Mouse (Mus musculus): ENCODE measurements around the gene H2al1g. TPM values are rescaled to one million over a fixed set of nuclear protein-coding genes. Genes with fewer than 3 reads are reported as not detected.
"Not testable (repeated sequence)": the region's sequence is repeated elsewhere in the genome, so short reads cannot be mapped to it uniquely, and the experiment has no call there.

Gene H2al1g
- total and polyA plus RNA-seq, 2 experiments from 2014 or later, result not detected

GRCm38 (mm10) chrX:11308524-11308923 lies 9.5 kb upstream of the H2al1g start, which contains the start of gene H2al1d:
Gene H2al1d, plus strand, starts transcription at chrX:11308824.
- not testable (repeated sequence) for H3K27me3 ChIP-seq (ENCODE audit: insufficient read depth, low read length); ATAC-seq; H3K4me2 ChIP-seq (ENCODE audit: low read depth)

GRCm38 (mm10) chrX:11311634-11312033 lies 6.4 kb upstream of the H2al1g start, which contains the start of gene H2al1e:
Gene H2al1e, plus strand, starts transcription at chrX:11311934.
- ATAC-seq, result not testable (repeated sequence)

More at GRCm38 (mm10) chrX:11308524-11308923, 9.5 kb upstream of the H2al1g start, which contains the start of gene H2al1d:
- WGBS, result no CpG with 5 or more reads among the region's 6 CpGs
- not testable (repeated sequence) for DNase-seq; H3K4me3 ChIP-seq (ENCODE audit: low read depth, low read length); H3K9ac ChIP-seq; H3K4me1 ChIP-seq (ENCODE audit: insufficient read depth); H3K9me3 ChIP-seq (ENCODE audit: low read length); H3K36me3 ChIP-seq (ENCODE audit: insufficient read depth); H3K27ac ChIP-seq (ENCODE audit: low read depth, low read length)

DNA sequence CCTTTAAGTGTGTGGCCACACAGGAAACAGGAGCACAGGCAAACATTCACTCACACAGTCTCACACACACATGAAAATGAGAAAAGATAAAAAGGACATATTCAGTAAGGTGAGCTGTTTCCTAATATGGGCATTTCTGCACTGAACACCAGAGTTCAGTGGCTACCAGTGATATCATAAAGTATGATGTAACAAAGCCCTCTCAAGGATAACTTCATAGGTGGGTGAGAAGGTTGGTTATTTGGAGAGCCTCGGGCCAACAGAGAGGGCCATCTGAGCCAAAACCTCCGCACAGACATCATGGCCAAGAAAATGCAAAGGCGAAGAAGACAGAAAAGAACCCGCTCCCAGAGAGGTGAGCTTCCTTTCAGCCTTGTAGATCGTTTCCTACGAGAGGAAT lies 3.2 kb upstream of the H2al1g start, which contains the start of gene H2al1f:
TSS of gene H2al1f (plus strand) at position 301 of the 400 bp plus-strand sequence.
- H3K4me1 ChIP-seq (ENCODE audit: insufficient read depth); H3K9me3 ChIP-seq (ENCODE audit: low read length); ATAC-seq; H3K4me3 ChIP-seq (ENCODE audit: low read depth, low read length); H3K9ac ChIP-seq; H3K27me3 ChIP-seq (ENCODE audit: insufficient read depth, low read length); H3K4me2 ChIP-seq (ENCODE audit: low read depth); H3K36me3 ChIP-seq (ENCODE audit: insufficient read depth); DNase-seq; H3K27ac ChIP-seq (ENCODE audit: low read depth, low read length): not testable (repeated sequence)
- no CpG with 5 or more reads among the region's 6 CpGs for WGBS

More at GRCm38 (mm10) chrX:11311634-11312033, 6.4 kb upstream of the H2al1g start, which contains the start of gene H2al1e:
- not testable (repeated sequence) for H3K27me3 ChIP-seq (ENCODE audit: insufficient read depth, low read length); H3K27ac ChIP-seq (ENCODE audit: low read depth, low read length); H3K4me1 ChIP-seq (ENCODE audit: insufficient read depth); H3K9me3 ChIP-seq (ENCODE audit: low read length); DNase-seq; H3K36me3 ChIP-seq (ENCODE audit: insufficient read depth); H3K4me3 ChIP-seq (ENCODE audit: low read depth, low read length); H3K4me2 ChIP-seq (ENCODE audit: low read depth); H3K9ac ChIP-seq
- no CpG with 5 or more reads among the region's 3 CpGs for WGBS

DNA sequence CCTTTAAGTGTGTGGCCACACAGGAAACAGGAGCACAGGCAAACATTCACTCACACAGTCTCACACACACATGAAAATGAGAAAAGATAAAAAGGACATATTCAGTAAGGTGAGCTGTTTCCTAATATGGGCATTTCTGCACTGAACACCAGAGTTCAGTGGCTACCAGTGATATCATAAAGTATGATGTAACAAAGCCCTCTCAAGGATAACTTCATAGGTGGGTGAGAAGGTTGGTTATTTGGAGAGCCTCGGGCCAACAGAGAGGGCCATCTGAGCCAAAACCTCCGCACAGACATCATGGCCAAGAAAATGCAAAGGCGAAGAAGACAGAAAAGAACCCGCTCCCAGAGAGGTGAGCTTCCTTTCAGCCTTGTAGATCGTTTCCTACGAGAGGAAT lies 3.1 kb downstream of the H2al1g start, which contains the start of gene H2al1h:
TSS of gene H2al1h (plus strand) at position 301 of the 400 bp plus-strand sequence.
- not testable (repeated sequence) for ATAC-seq; H3K9ac ChIP-seq; DNase-seq; H3K9me3 ChIP-seq (ENCODE audit: low read length); H3K27ac ChIP-seq (ENCODE audit: low read depth, low read length); H3K4me1 ChIP-seq (ENCODE audit: insufficient read depth); H3K4me3 ChIP-seq (ENCODE audit: low read depth, low read length); H3K4me2 ChIP-seq (ENCODE audit: low read depth); H3K36me3 ChIP-seq (ENCODE audit: insufficient read depth); H3K27me3 ChIP-seq (ENCODE audit: insufficient read depth, low read length)
- WGBS, result no CpG with 5 or more reads among the region's 6 CpGs

DNA sequence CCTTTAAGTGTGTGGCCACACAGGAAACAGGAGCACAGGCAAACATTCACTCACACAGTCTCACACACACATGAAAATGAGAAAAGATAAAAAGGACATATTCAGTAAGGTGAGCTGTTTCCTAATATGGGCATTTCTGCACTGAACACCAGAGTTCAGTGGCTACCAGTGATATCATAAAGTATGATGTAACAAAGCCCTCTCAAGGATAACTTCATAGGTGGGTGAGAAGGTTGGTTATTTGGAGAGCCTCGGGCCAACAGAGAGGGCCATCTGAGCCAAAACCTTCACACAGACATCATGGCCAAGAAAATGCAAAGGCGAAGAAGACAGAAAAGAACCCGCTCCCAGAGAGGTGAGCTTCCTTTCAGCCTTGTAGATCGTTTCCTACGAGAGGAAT lies 6.3 kb downstream of the H2al1g start, which contains the start of gene H2al1i:
TSS of gene H2al1i (plus strand) at position 301 of the 400 bp plus-strand sequence.
- not testable (repeated sequence) for H3K27ac ChIP-seq (ENCODE audit: low read depth, low read length); H3K27me3 ChIP-seq (ENCODE audit: insufficient read depth, low read length); H3K4me3 ChIP-seq (ENCODE audit: low read depth, low read length); H3K36me3 ChIP-seq (ENCODE audit: insufficient read depth); DNase-seq; H3K9ac ChIP-seq; H3K4me1 ChIP-seq (ENCODE audit: insufficient read depth); ATAC-seq; H3K4me2 ChIP-seq (ENCODE audit: low read depth); H3K9me3 ChIP-seq (ENCODE audit: low read length)
- 93% methylated on average over 3 of the region's 5 CpGs for WGBS

- DNase-seq; H3K9me3 ChIP-seq (ENCODE audit: low read length); H3K27me3 ChIP-seq (ENCODE audit: insufficient read depth, low read length); H3K27ac ChIP-seq (ENCODE audit: low read depth, low read length); H3K36me3 ChIP-seq (ENCODE audit: insufficient read depth); H3K9ac ChIP-seq; ATAC-seq; H3K4me2 ChIP-seq (ENCODE audit: low read depth); H3K4me1 ChIP-seq (ENCODE audit: insufficient read depth); H3K4me3 ChIP-seq (ENCODE audit: low read depth, low read length): not testable (repeated sequence)
- 90% methylated on average over 2 of the region's 2 CpGs for WGBS
Observed at GRCm38 (mm10) chrX:11327522-11327921, 9.5 kb downstream of the H2al1g start, which contains the start of gene H2al1j. Gene H2al1j, plus strand, starts transcription at chrX:11327822.

- WGBS, result 42% methylated on average over 9 of the region's 9 CpGs
- Histone ChIP-seq H3K4me3 (ENCODE audit: low read depth, low read length) (no peak overlapping the region), H3K27me3 (ENCODE audit: insufficient read depth, low read length) (no peaks in the 10 kb centered on the region), H3K4me2 (ENCODE audit: low read depth) (no peak overlapping the region), H3K27ac (ENCODE audit: low read depth, low read length) (no peak overlapping the region), H3K9ac (no peak overlapping the region), H3K36me3 (ENCODE audit: insufficient read depth) (no peaks in the 10 kb centered on the region), H3K9me3 (ENCODE audit: low read length) (no peaks in the 10 kb centered on the region), H3K4me1 (ENCODE audit: insufficient read depth) (no peaks in the 10 kb centered on the region)
- no peak for TF ChIP-seq CTCF (IDR thresholded peaks at IDR 0.05; ENCODE audit: low read depth)
- ATAC-seq (no peak), DNase-seq (no peak)
Observed at GRCm38 (mm10) chrX:11345762-11346161, 27.7 kb downstream of the H2al1g start.
